Mouse (Mus musculus): Measurements from ENCODE around the gene Zc3hc1. TPM values are rescaled to one million over a fixed set of nuclear protein-coding genes. Genes with fewer than 3 reads are reported as not detected.

The Zc3hc1 gene
- polyA plus RNA-seq, 1 experiment: 15.2 TPM

DNA sequence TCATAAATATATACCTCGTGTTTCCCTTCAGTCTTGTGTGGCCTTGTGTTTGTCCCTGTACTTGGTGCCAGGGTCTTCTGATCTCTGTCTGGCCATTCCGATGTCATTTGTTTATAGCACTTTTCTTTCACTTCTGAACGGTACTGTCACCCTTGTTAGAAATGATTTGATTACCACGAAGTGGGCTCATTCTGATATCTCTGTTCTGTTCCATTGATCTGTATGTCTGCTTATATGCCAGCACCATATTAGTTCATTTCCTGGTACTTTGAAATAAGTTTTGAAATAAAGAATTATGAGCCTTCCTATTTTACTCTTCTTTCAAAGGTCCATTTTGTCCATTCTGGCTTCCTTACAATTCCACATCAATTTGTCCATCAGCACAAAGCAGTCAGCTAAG, 20.5 kb upstream of the Zc3hc1 start:
- Histone ChIP-seq H3K4me1 (ENCODE audit: control insufficient read depth, insufficient read depth, low read length) (no peaks in the 10 kb centered on the region), H3K4me3 (ENCODE audit: control insufficient read depth, low read depth, low read length) (no peak overlapping the region), H3K27me3 (ENCODE audit: control insufficient read depth, insufficient read depth, low read length) (no peaks in the 10 kb centered on the region), H3K36me3 (ENCODE audit: control insufficient read depth, insufficient read depth, low read length) (no peaks in the 10 kb centered on the region), H3K27ac (ENCODE audit: control insufficient read depth, insufficient read depth, low read depth, low read length) (no peak overlapping the region)
- TF ChIP-seq CTCF (IDR thresholded peaks at IDR 0.05; ENCODE audit: control insufficient read depth, insufficient read depth, insufficient replicate concordance, low read depth, low read length) (no peak), POLR2A (IDR thresholded peaks at IDR 0.05; ENCODE audit: control insufficient read depth, low read depth, low read length) (no peak)

DNA sequence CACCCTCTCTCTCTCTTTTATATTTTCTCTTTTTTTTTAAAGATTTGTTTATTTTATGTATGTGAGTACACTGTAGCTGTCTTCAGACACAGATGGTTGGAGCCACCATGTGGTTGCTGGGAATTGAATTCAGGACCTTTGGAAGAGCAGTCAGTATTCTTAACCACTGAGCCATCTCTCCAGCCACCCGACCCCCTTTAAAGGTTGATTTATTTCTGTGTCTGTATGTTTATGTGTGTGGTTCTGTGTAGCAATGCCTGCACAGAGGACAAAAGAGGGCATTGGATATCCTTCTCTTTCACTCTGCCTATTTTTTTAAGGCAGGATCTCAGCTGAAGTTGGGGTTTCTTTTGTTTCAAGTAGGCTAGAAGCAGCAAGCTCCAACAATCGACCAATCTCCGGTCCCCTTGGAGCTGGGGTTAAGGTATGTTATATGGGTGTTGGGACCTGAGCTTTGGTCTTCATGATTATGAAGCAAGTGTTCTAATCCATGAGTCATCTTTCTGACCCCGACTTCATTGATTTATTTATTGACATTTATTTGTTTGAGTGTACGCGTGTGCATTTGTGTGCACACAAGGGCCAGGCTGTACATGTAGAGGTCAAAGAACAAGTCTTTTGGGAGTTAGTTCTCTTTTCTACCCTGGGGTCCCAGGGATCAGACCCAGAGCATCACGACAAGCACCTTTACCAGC, 18.7 kb upstream of the Zc3hc1 start:
- no peaks in the 10 kb centered on the region for H3K27me3 ChIP-seq (ENCODE audit: control insufficient read depth, insufficient read depth, low read length)
- TF ChIP-seq CTCF (IDR thresholded peaks at IDR 0.05; ENCODE audit: control insufficient read depth, insufficient read depth, insufficient replicate concordance, low read depth, low read length): no peak
- TF ChIP-seq POLR2A (IDR thresholded peaks at IDR 0.05; ENCODE audit: control insufficient read depth, low read depth, low read length): no peak
- no peaks in the 10 kb centered on the region for H3K4me1 ChIP-seq (ENCODE audit: control insufficient read depth, insufficient read depth, low read length)

GRCm38 (mm10) chr6:30408276-30408675, 17.4 kb upstream of the Zc3hc1 start:
- Histone ChIP-seq H3K36me3 (ENCODE audit: control insufficient read depth, insufficient read depth, low read length) (no peaks in the 10 kb centered on the region), H3K27me3 (ENCODE audit: control insufficient read depth, insufficient read depth, low read length) (no peaks in the 10 kb centered on the region), H3K4me3 (ENCODE audit: control insufficient read depth, low read depth, low read length) (no peak overlapping the region), H3K27ac (ENCODE audit: control insufficient read depth, insufficient read depth, low read depth, low read length) (no peak overlapping the region), H3K4me1 (ENCODE audit: control insufficient read depth, insufficient read depth, low read length) (no peaks in the 10 kb centered on the region)
- no peak for TF ChIP-seq CTCF (IDR thresholded peaks at IDR 0.05; ENCODE audit: control insufficient read depth, insufficient read depth, insufficient replicate concordance, low read depth, low read length)
- no peak for TF ChIP-seq POLR2A (IDR thresholded peaks at IDR 0.05; ENCODE audit: control insufficient read depth, low read depth, low read length)

More for the DNA sequence above, 18.7 kb upstream of the Zc3hc1 start:
- Histone ChIP-seq H3K27ac (ENCODE audit: control insufficient read depth, insufficient read depth, low read depth, low read length) (no peak overlapping the region), H3K36me3 (ENCODE audit: control insufficient read depth, insufficient read depth, low read length) (no peaks in the 10 kb centered on the region), H3K4me3 (ENCODE audit: control insufficient read depth, low read depth, low read length) (no peak overlapping the region)

DNA sequence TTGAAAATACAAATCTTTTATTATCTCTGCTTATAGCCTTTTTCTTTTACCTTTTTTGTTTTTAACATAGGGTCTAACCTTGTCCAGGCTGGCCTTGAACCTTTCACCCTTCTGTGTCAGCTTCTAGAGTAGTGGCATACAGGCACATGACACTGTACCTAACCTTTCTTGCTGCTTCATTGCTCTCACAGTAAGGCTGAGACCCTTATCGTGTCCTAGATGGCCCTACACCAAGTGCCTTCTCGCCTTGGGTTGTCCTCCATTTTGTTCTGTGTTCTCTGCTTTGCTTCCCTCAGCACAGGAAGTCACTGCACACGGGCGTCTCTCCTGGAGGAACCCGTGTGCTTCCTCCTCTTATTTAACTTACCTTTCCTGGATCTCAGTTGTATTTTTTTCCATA, 13.8 kb upstream of the Zc3hc1 start:
- no peaks in the 10 kb centered on the region for H3K27me3 ChIP-seq (ENCODE audit: control insufficient read depth, insufficient read depth, low read length)
- no peak overlapping the region for H3K27ac ChIP-seq (ENCODE audit: control insufficient read depth, insufficient read depth, low read depth, low read length)
- no peaks in the 10 kb centered on the region for H3K4me1 ChIP-seq (ENCODE audit: control insufficient read depth, insufficient read depth, low read length)
- no peaks in the 10 kb centered on the region for H3K36me3 ChIP-seq (ENCODE audit: control insufficient read depth, insufficient read depth, low read length)
- TF ChIP-seq CTCF (IDR thresholded peaks at IDR 0.05; ENCODE audit: control insufficient read depth, insufficient read depth, insufficient replicate concordance, low read depth, low read length) (no peak), POLR2A (IDR thresholded peaks at IDR 0.05; ENCODE audit: control insufficient read depth, low read depth, low read length) (no peak)
- no peak overlapping the region for H3K4me3 ChIP-seq (ENCODE audit: control insufficient read depth, low read depth, low read length)

DNA sequence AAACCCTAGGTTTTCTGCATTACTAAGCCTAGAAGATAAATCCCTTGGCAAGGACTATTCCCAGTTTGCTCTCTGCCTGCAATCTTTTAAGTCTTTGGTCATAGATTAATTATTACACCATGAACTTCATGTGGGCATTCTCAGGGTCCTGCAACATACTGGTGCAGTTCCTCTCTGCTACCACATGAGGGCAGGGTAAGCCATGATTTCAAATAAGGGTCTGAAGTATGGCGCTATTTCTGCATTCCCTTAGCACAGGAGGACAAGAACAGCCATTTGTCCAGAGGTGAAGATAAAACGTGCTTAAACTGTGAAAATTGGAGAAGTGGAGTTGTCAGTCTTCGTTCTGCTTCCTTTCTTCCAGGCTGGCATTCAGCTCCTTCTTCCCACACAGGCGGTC, 12.6 kb upstream of the Zc3hc1 start:
- Histone ChIP-seq H3K36me3 (ENCODE audit: control insufficient read depth, insufficient read depth, low read length) (no peaks in the 10 kb centered on the region), H3K4me1 (ENCODE audit: control insufficient read depth, insufficient read depth, low read length) (no peaks in the 10 kb centered on the region), H3K27me3 (ENCODE audit: control insufficient read depth, insufficient read depth, low read length) (no peaks in the 10 kb centered on the region), H3K27ac (ENCODE audit: control insufficient read depth, insufficient read depth, low read depth, low read length) (no peak overlapping the region), H3K4me3 (ENCODE audit: control insufficient read depth, low read depth, low read length) (peak overlapping the region; percentile 20; the same call in 1 of the 2 replicates)
- TF ChIP-seq POLR2A (IDR thresholded peaks at IDR 0.05; ENCODE audit: control insufficient read depth, low read depth, low read length) (no peak), CTCF (IDR thresholded peaks at IDR 0.05; ENCODE audit: control insufficient read depth, insufficient read depth, insufficient replicate concordance, low read depth, low read length) (peak; percentile 27; the same call in 1 of the 2 replicates)

GRCm38 (mm10) chr6:30402091-30402491, 11.3 kb upstream of the Zc3hc1 start:
- Histone ChIP-seq H3K36me3 (ENCODE audit: control insufficient read depth, insufficient read depth, low read length) (no peaks in the 10 kb centered on the region), H3K27ac (ENCODE audit: control insufficient read depth, insufficient read depth, low read depth, low read length) (peak overlapping the region; percentile 96), H3K27me3 (ENCODE audit: control insufficient read depth, insufficient read depth, low read length) (no peaks in the 10 kb centered on the region), H3K4me3 (ENCODE audit: control insufficient read depth, low read depth, low read length) (peak overlapping the region; percentile 100), H3K4me1 (ENCODE audit: control insufficient read depth, insufficient read depth, low read length) (no peaks in the 10 kb centered on the region)
- no peak for TF ChIP-seq POLR2A (IDR thresholded peaks at IDR 0.05; ENCODE audit: control insufficient read depth, low read depth, low read length)
- no peak for TF ChIP-seq CTCF (IDR thresholded peaks at IDR 0.05; ENCODE audit: control insufficient read depth, insufficient read depth, insufficient replicate concordance, low read depth, low read length)

DNA sequence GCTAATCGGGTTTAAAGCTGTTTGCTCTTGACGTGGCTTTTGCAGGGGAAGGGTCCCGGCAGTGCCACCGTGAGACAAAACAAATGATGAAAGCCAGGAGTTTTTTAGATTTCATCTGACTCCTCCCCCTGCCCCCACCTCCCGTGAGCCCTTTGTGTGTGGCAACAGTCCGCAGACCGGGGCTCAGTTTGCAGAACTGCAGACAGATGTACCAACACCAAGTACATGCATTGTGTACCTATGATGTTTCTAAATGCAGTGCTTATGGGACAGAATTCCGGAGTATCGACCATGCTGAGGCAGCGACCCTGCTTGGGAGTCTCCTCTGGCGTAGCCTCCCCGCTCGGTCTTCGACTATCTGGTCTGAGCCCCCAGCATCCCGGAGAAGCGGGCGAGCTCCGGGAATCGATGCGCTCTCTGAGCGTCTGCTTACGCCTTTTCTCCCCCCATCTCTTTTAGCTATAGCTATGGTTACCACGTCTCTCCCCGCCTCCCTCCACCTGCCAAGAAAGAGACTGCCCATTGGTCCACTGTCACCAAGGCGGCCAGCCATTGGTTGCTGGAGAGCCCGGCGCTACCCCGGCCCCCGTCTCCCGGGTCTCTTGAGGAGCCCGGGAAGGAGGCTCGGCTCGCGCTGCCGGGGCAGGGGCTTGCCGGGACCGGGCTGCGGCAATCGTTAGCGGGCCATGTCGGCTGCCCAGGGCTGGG, 10.6 kb upstream of the Zc3hc1 start, which contains the start of gene Klhdc10:
TSS of gene Klhdc10 (plus strand) at position 561 of the 708 bp plus-strand sequence.
- Histone ChIP-seq H3K27ac (ENCODE audit: control insufficient read depth, insufficient read depth, low read depth, low read length) (peak within 1 kb of the TSS; percentile 96), H3K36me3 (ENCODE audit: control insufficient read depth, insufficient read depth, low read length) (no peaks in the 10 kb centered on the region), H3K4me1 (ENCODE audit: control insufficient read depth, insufficient read depth, low read length) (no peaks in the 10 kb centered on the region), H3K27me3 (ENCODE audit: control insufficient read depth, insufficient read depth, low read length) (no peaks in the 10 kb centered on the region), H3K4me3 (ENCODE audit: control insufficient read depth, low read depth, low read length) (peak within 1 kb of the TSS; percentile 100)
- TF ChIP-seq CTCF (IDR thresholded peaks at IDR 0.05; ENCODE audit: control insufficient read depth, insufficient read depth, insufficient replicate concordance, low read depth, low read length): no peak
- peak; percentile 46; the same call in 1 of the 2 replicates for TF ChIP-seq POLR2A (IDR thresholded peaks at IDR 0.05; ENCODE audit: control insufficient read depth, low read depth, low read length)

All from testis, adult 2 months (tissue).